Mouse (Mus musculus) left cerebral cortex, postnatal 10 days (tissue): ENCODE results near the gene Ugdh. TPM values are rescaled to one million over a fixed set of nuclear protein-coding genes. Genes with fewer than 3 reads are reported as not detected.

Experiments used
- DNase-seq, 2 experiments: peaks; one replicate each; pipeline ENCODE4 v3.0.0; 2021 to 2022; ENCODE audit warnings: low spot score in 2 of 2, mixed read lengths in 1 of 2; ENCODE audit errors: extremely low spot score in 1 of 2
- intact Hi-C: fragments of 180-260 bp; cut with DNase I; formaldehyde crosslinking; loops from one replicate; pipeline ENCODE4 v1.15.1; 2025
- total RNA-seq, 2 experiments: library from RNA; stranded (reverse); gene quantifications; 2 replicates each; pipeline ENCODE4 v1.2.3; 2021

The Ugdh gene
- total RNA-seq, 2 experiments from 2014 or later, result 29.3 to 30.1 TPM

DNA sequence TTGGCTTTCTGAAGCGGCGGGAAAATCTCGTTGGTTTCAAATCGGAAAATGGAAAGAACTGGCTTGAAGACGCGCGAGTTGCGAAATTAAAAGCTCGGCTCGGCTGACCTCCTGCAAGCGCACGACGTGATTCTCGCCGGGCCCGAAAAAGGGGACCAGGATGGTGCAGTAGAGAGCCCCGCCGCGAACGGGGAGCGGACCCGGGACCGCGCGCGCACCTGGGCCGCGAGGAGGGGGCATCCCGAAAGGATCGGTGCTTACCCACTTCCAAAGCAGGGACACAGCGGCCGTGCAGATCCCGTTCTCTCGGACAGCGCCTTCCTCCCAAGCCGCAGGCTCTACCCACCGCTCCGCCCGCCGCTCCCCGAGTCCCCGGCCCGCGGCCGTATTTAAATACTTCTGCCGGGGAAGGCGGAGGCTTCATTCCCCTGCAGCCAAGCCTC is 365 bp downstream of the Ugdh start:
- intact Hi-C loops, result loop anchor here (5.0 kb wide), 1 partner anchor 57 kb away; the partner anchor contains the start of gene Gm43552
- no peak for DNase-seq

DNA sequence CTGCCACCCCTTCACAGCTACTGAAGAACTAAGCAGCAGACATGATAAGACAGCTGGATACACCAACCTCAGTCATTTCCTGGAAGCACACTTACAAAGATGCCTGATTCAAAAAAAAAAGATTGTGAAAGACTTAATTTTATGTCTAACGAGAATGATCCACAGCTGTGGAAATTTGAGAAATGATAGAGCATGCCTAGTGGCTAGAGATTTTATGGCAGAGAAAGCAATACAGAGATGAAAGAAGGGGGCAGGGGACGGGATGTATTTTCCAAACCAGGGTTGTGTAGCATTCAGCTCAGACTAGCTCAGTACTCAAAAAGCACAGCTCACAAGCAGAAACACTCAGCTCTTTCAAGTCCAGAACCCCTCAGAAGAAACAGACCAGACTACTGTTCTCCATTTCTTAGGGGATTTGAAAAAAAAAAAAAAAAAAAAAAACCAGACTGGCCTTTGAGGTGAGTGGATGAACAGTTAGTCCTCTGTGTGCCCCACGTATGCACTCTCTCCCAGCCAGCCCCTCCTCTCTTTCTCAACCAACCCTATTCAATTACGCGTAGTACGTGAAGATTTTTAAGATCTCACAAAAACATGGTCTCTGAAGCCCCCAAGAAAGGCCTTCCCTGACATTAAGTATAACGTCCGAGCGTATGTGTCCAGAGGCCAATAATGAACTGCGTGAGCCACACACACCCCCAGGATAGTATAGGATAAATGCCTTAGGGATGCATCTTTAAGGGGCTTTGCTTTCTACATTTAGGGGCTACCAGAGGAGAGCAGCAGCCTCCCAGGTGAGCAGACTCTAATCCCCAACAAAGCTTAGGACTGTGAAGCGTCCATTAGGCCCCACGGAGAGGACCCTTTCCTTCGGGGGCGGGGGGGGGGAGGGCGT is 1.0 kb downstream of the Ugdh start:
- DNase-seq, result peak in 1 of 2 experiments; percentile 27
- intact Hi-C loops, result loop anchor here (5.0 kb wide), 1 partner anchor 58 kb away; the partner anchor contains the start of gene Gm43552

DNA sequence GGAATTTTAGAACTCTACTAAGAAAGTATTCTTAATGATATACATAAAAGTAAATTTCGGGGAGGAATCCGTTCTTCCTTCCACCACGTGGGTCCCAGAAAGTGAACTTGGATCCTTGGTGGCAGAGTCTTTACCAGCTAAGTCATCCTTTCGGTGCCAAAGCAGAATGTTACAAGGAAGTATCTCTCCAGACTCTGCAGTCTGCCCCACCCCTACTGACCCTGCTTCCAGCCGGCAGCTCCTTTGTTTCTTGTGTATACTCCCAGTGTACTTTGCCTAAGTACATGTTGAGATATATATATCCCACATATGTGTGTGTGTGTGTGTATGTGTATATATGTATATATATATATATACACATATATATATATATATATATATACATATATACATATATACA is 6.3 kb downstream of the Ugdh start:
- intact Hi-C loops, result no loop called here
- no peak for DNase-seq

DNA sequence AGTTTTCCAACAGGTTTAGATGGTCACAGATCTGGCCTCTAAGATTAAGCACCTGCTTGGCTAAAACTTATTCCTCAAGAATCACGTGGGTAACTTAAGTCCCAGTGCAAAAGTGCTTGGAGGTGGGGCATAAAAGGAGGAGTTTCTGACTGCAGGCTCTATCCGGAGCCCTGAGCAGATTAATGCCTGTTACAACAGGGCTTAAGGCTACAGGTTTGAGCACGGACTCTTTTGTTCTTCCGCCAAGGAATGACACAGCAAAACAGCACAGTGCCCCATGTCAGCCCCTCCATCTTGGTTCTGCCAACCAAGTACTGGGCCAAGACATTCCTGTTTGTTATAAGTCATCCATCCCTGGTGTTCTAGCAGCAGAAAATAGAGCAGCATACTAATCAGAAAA is 7.4 kb downstream of the Ugdh start:
- no peak for DNase-seq
- intact Hi-C loops, result no loop called here

DNA sequence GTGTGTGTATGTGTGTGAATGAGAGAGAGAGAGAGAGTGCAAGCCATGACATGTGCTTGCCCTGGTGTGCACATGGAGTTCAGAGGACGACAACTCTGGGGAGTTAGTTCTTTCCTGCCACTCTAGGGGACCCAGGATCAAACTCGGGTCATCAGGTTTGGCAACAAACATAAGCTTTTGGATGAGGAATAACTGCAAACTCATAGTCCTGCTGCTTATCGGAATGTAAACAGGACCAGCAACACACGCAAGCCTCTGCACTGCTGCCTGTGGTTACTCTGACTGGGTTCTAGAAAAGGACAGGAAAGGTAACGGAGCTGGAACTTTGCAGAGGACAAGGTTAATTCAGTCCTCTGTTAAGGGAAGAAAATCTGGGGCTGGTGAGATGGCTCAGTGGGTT is 10.5 kb downstream of the Ugdh start:
- DNase-seq, result no peak
- intact Hi-C loops, result no loop called here

DNA sequence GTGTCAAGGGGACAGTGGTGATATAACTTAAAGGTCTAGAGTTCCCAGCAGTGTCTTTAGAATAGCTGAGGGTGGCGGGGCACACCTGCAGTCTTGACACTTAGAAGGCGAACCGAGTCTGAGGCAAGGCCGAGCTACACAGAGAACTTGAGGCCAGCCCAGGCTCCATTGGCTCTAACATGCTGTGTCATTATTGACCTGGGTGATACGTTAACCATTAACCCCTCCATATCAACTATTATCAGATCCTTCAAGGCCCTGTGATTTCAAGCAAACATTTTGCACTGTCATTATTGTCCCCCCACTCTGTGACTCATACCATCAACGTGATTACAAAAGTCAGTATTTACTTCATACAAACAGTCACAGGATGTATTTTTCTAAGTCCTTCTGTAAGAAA is 11.5 kb downstream of the Ugdh start:
- DNase-seq, result no peak
- intact Hi-C loops, result no loop called here

DNA sequence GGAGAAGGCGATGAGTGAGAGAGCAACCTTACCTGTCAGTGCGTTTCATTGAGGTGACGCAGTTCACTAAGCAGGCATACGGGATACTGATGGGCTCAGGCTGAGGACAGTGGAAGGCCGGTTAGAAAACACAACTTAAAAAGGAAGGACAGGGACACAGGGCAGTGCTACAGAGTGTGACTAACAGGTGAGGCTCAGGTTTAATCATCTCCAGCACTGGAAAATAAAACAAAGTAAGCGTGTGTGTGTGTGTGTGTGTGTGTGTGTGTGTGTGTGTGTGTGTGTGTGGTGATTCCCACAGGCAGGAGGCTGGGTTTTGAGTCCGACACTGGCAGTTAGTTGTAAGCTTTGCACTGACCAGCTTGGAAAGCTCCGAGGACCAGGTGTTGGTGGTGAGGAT is 12.9 kb downstream of the Ugdh start:
- no peak for DNase-seq
- intact Hi-C loops, result no loop called here

DNA sequence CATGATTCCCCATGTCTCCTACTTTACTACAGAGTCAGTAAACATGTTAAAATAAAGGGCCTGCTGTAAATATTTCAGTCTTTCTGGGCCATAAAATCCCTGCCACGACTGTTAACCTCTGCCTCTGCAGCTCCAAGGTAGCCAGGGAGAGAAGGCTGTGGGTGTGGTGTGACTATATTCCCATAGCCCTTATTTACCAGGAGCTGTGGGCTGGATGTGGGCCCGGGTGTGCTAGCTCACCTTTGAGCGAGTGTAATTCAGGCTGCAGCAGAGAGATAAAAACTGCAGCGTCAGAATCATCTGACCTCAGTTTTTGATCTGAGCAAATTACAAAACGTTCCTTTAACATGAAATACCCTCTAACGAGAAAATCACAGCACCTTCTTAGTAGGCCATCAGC is 14.9 kb downstream of the Ugdh start:
- DNase-seq, result no peak
- intact Hi-C loops, result no loop called here

DNA sequence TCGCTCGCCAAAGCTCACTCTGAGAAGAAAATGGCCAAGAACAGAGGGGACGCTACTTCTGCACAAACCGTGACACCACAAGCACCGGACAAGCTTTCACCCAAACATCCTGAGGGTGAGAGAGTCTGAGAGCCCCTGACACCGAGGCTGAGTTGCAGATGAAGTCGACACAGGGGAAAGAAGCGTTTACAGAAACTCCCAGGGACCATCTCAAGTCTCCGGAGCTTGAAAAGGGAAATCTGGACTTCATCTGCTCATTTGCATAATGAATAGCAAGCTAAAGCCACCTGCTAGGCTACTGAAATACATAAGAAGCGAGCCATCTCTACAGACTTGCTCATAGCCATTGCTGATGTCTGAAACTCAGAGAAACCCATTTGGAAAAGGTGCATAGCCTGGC is 16.6 kb downstream of the Ugdh start:
- intact Hi-C loops, result no loop called here
- DNase-seq, result no peak

DNA sequence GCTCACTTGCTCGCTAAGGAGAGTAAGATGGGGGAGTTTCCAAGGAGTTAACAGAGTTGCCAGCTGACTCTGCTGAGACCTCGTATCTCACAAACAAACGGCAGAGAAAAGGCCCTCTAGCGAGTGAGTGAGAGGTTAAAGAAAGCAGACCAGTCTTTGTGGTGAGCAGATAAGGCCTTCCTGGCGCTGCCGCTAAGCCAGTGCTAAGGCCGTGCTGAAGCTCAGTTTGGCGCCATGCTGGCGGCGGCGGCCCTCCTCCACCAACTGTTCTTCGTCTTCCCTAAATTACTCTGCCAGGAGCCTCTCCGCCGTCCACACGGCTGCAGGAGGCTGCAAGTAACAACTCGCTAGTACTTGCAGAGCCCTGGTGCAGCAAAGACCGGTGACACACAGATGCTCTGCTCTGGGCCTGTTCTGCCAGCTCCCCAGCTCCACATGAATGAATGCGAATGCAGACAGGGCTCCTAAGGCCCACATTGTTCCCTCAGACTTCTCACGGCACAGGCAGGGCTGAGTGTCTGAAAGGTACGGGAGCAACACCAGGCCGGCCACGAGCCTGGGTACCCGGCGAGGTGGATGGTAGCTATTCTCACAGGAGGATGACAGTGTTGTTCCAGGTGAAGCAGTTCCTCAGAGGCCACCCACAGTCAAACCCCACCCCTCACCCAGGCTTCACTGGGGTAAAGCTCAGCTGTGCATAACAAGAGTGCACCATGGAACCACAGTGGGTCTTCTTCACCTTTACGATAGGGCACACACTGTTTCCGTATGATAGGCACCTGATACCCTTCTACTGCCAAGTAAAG is 19.9 kb downstream of the Ugdh start:
- intact Hi-C loops, result no loop called here
- DNase-seq, result no peak

DNA sequence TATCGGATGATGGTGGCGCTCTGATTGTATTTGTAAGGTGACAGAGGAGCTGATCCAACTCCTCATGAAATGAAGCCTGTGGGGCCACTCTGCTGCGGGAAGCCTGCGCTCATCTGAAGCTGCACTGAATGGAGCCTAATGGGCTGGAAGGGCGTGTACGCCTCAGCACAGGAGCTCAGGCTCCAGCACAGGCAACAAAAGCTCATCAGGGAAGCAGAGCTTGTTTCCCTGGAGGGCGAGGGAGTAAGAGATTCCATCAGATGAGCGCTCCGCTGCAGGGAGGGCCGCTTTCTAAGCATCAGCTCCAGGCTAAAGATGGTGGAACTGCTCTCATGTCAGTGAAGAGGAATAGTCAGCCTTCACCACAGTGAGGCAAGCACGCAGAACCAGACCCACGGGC is 27.8 kb downstream of the Ugdh start:
- DNase-seq, result no peak
- intact Hi-C loops, result loop anchor here (10.0 kb wide), 1 partner anchor 287 kb away; the partner anchor contains the start of gene Pds5a

DNA sequence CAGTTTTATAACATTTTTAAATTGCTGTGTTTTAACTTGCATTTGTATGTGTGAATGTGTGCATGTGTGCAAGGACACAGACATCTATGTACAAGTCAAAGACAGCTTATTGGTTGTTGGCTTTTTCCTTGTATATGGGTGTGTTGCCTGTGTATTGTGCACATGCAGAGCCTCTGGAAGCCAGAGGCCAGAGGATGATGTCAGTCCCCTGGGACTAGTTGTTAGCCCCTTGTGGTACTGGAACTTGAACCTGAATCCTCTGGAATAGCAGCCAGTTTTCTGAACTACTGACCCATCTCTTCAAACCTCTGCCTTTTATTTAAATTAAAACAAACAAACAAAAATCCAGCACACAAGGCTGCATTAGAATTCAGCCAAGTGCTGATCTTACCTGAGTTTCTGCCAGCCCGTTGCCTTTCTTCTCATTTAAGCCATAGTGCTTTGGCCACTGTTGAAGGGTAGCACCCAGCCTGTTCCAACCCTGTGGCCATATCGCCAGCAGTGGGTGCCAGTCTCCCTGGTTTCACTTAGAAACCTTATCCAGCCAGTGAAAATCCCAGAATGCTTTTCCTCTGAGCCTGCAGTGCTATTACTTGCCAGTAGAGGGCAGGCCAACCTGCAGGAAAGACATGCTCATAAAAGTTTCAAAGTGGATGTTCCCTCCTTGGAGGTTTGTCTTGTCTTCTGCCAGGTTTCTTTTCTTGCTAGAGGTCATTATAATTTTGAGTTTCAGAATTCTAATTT is 34.3 kb downstream of the Ugdh start:
- DNase-seq, result peak; percentile 79 to 82
- intact Hi-C loops, result loop anchor here (10.0 kb wide), 1 partner anchor 293 kb away; the partner anchor contains the start of gene Pds5a

DNA sequence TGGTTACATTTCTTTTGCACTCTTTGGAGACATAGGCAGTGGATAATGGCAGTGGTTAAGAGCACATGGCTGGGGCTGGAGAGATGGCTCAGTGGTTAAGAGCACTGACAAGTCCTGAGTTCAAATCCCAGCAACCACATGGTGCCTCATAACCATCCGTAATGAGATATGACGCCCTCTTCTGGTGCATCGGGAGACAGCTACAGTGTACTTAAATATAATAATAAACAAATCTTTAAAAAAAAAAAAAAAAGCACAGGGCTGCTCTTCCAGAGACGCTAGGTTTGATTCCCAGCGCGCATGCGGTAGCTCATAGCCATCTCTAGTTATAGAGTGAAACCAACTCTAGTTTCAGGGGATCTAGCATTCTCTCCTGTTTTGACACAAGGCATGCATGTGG is 41.3 kb downstream of the Ugdh start:
- DNase-seq, result no peak
- intact Hi-C loops, result loop anchor here (10.0 kb wide), 1 partner anchor 390 kb away; no protein-coding TSS in a partner anchor

DNA sequence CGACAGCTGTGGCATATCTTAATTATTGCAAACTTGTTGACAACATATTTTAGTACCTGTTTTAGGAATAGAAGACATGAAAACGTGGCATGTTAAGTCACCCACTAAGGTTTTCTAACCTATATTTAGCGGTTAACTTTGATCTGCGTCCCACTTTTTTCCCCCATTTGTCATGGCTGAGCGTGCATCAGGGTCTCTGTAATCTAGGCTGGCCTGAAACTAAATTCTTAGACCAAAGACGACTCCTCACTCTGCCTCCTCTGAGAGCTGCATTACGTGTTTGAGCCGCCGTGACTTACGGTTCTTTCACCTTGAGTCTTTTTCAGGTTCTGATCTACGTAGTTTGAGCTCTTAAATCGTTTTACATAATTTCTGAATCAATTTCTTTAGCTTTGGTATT is 44.0 kb downstream of the Ugdh start:
- intact Hi-C loops, result loop anchor here (2.0 to 10.0 kb wide), 2 partner anchors 57 to 387 kb away; partner anchors contain the start of gene Rfc1
- no peak for DNase-seq

DNA sequence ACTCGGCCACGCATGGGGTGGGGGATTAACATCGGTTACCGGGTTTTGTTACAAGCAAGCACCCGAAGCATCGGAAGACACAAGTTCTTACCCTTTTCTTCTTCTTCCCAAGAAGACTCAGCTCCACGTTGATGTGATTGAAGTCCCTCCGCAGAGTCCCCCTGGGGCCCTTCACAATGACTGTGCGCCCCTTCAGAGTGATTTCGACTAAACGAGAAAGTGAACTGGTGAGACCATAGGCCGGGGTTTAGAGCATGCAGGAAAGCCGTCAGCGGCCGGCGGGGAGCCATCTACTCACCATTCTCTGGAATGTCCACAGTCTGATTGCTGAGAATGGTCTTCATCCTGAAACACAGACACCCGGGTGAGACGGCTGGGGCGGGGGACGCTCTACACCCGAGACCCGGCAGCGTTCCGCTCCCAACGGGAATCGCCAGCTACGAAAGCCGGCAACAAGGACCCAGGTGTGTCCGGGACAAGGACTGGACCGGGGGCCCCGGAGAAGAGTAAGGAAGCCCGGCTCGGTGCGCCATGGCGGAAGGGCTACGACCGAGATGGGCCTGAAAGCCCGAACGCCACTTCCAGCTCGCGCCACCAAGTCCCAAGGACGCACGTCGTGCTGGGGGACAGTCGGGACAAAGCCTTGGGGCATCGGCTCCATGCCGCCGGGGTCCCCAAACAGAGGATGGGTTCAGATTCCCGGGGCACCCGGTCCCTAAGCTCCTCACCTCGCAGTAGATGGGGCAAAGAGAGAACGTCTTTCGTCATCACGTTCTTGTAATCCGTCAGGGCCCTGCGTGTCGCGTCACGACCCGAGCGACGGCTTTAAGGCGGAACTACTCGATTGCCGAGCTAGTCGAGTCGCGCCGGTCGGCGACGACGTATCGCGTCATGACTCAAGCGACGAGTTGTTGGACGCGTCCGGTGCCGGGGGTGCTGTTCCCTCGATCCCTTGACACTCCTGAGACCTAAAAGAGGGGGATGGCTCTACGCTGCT is 44.8 kb downstream of the Ugdh start, which contains the start of the genes Rpl9 and Lias:
Gene Rpl9 (minus strand): TSS at position 797 of the 997 bp plus-strand sequence.
Gene Lias (plus strand): TSS at position 850 of the 997 bp plus-strand sequence.
- intact Hi-C loops, result loop anchor here (2.0 to 10.0 kb wide), 2 partner anchors 56 to 386 kb away; partner anchors contain the start of gene Rfc1
- peak; percentile 99 for DNase-seq

DNA sequence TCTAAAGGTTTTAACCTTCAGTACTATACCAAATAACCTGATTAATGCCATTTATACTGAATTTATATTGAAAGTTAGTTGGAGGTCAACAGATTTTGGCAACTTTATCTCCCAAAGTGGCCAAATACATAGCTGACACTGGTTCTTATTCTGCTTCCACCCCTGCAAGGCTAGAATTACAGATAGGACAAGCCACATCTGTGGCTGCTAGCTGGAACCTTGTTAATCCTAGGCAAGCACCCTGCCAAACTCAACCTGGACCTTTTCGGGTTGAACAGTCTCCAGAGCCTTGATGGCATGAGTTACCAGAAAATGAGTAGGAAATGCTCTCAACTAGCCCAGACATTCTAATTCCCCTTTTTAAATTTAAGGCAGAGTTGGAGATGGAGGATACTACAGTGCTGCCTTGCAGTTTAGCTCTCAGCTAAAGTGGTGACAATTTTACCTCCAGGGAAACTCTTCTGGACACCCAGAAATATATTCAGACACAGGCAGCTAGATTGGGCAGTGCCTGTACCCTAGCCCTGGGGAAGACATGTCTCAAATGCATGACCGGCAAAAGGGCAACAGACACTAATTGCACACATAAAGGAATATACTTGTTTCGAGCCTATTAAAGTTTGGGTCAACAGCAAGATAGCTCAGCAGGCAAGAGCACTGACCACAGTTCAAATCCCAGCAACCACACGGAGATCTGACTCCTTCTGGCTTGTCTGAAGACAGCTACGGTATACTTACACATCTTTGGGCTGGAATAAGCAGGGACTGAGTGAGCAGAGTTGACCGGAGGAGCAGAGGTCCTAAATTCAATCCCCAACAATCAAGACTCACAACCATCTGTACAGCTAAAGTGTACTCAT is 48.5 kb downstream of the Ugdh start:
- intact Hi-C loops, result no loop called here
- no peak for DNase-seq

DNA sequence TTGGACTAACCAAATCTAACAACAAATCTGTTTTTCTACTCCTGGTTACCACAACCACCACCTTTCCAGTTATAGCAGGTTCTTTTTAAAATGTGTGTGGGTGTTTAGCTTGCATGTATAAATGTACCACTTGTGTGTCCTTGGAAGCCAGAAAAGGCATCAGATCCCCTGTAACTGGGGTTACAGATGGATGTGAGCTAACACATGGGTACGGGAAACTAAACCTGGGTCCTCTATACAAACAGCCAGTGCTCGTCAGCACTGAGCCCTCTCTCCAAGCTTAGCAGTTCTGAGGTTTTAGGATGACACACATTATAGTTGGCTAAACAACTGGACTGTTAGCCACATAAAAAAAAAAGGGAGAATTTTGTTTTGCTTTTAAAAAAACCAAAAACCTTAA is 50.0 kb downstream of the Ugdh start:
- intact Hi-C loops, result no loop called here

More for the DNA sequence above, 50.0 kb downstream of the Ugdh start:
- no peak for DNase-seq
